Mouse (Mus musculus) thymus, adult 18-20 months (tissue): Measurements from ENCODE around the gene Cnnm1.

ENCODE experiments used
- DNase-seq, 2 experiments: peaks; one replicate each; pipeline ENCODE4 v3.0.0; 2022; ENCODE audit warnings: mixed read lengths in 2 of 2

The Cnnm1 gene

DNA sequence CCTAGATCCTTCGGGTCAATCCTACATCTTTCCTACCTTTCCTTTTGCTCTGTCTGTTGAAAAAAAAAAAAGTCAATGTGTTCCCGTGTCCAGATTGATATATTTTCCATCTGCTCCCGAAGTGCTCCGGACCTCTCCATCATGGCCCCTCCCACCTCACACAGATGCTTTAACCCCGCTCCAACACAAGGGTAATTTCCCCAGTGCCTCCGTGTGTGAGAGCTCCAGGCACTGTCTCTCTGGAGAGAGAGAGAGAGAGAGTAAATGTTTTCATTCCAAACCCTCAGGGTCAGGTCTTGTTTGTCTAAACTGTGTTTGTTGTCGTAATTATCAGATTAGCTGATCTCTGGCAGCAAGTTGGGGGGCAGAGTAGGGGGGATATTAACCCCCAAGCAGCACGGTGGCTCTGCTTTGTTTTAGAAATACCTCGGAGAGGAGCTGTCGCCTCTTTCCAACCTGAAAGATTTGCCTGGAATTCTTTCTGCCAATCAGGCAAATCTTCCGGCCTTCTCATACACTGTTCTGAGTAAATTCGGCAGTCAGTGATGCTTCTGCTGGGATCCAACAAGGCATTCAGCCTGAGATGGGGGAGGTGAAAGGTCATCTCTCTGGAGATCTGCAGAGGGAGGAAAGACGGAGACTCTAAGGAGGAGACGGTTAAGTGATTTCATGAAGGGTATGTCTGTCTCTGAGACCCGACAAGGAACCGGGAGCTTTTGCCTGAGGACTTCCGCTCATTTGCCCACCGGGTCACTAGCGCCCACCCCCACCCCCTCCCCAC lies 106.3 kb downstream of the Cnnm1 start:
- DNase-seq: no peak
